Mouse (Mus musculus): Measurements from ENCODE around the gene Alk. TPM values are rescaled to one million over a fixed set of nuclear protein-coding genes. Genes with fewer than 3 reads are reported as not detected.

The Alk gene
- polyA plus RNA-seq, 2 experiments = 0.02 to 0.03 TPM

DNA sequence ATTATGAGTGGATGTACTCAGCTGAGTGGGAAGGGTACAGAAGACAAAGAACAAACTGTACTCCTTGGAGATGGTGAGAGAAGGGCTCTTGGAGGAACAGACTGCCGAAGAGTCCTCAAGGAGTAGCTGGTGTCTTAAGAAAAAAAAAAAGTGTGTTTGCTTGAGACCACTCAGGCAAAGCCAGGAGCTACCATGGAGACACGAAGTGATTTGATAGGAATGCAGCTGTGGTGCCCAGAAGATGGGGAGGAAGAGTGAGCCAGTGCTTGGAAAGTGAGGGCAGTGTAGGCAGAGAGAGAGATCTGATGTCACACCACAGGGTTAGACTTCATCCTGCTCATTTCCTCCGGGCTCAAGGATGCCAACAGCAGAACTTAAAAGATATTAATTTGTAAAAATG lies 613.2 kb downstream of the Alk start:
- Histone ChIP-seq H3K9ac (replicated peaks) (no peak overlapping the region), H3K4me1 (replicated peaks; ENCODE audit: control insufficient read depth in 2 of 2, insufficient read depth in 2 of 2, low read length in 1 of 2) (no peaks in the 10 kb centered on the region), H3K4me3 (ENCODE audit: insufficient read depth in 1 of 2, low read depth in 2 of 2, low read length in 2 of 2) (no peak overlapping the region), H3K36me3 (replicated peaks; ENCODE audit: control insufficient read depth, insufficient read depth, low read depth) (no peaks in the 10 kb centered on the region), H3K27me3 (ENCODE audit: control insufficient read depth, insufficient read depth, low read length) (no peaks in the 10 kb centered on the region), H3K27ac (no peak overlapping the region), H3K9me3 (ENCODE audit: control insufficient read depth, low read length) (no peaks in the 10 kb centered on the region), H3K4me2 (ENCODE audit: low read depth) (no peak overlapping the region)
- DNase-seq (ENCODE audit: low read depth in 3 of 3, low spot score in 3 of 3) = no peak
- no peak for TF ChIP-seq EP300 (IDR thresholded peaks at IDR 0.05; ENCODE audit: low read depth)
- no peak for TF ChIP-seq CTCF (IDR thresholded peaks at IDR 0.05; ENCODE audit: low read depth)
- no peak for ATAC-seq (ENCODE audit: insufficient read depth)
- 46% methylated on average over 3 of the region's 3 CpGs for WGBS (ENCODE audit: insufficient replicate concordance)

DNA sequence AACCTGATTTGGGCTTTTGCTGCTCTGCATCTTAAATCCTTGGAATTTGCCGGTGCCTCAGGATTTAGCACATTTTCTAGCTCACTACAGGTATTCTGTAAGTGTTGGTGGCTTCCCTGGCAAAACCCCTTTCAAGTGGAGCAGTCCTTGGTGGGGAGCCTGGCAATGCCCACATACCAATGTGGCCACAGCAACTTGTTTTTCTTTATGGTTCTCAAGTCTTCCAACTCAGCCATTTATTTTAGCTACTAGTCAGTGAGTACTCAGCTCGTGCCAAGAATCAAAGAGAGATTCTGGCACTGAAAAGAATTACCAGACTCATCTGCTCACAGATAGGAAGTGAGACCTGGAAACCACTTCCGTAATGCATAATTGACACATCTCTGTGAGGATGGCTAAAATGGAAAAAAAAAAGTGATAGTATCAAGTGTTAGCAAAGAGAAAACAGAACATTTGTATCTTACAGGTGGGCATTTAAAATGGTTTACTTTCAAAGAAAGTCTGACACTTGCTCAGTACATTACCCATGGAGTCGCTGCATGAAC lies 614.2 kb downstream of the Alk start:
- no peak for TF ChIP-seq EP300 (IDR thresholded peaks at IDR 0.05; ENCODE audit: low read depth)
- TF ChIP-seq CTCF (IDR thresholded peaks at IDR 0.05; ENCODE audit: low read depth) = no peak
- H3K4me1 ChIP-seq (replicated peaks; ENCODE audit: control insufficient read depth in 2 of 2, insufficient read depth in 2 of 2, low read length in 1 of 2) = no peaks in the 10 kb centered on the region
- 50% methylated on average over 4 of the region's 4 CpGs for WGBS (ENCODE audit: insufficient replicate concordance)

DNA sequence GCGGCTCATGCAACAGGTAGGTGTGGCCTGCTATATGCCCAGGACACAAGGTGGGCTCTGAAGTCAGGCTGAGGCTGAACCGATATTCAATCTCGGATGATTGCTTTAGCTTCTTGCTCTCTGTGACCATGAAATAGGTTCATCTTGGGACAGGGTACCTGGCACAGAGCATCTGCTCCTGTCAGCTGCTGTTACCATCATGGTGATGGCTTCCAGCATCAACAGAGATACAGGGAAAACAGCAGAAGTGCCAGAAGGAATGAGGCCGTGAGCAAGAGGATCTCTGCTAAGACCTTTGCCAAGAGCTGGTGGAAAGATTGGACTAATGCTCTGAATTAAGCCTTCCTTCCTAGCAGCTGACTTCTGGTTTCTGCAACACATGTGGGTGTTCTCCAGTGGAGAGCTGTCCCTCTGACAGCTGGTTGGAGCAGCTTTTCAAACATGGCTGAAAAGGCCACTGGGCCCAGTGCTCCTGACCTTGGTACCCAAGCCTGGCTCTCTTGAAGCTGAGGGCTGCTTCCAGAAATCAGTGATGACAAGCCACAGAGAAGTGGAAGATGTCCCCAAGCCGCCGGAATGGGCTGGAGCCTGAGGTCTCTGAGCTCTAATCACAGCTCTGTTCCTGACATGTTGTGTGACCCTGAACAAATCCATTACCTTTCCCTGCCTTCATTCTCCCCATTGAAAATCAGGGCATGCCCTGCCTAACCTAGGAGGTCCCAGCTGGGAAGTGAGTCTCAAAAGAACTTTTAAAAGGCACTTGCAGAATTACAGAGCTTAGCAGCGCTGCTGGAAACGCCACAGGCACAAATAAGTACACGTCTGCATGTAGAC lies 615.5 kb downstream of the Alk start:
- H3K4me2 ChIP-seq (ENCODE audit: low read depth) = no peak overlapping the region
- H3K4me3 ChIP-seq (ENCODE audit: insufficient read depth in 1 of 2, low read depth in 2 of 2, low read length in 2 of 2) = no peak overlapping the region
- TF ChIP-seq EP300 (IDR thresholded peaks at IDR 0.05; ENCODE audit: low read depth) (no peak), CTCF (IDR thresholded peaks at IDR 0.05; ENCODE audit: low read depth) (no peak)
- no peak overlapping the region for H3K27ac ChIP-seq
- WGBS (ENCODE audit: insufficient replicate concordance) = 61% methylated on average over 9 of the region's 9 CpGs
- no peaks in the 10 kb centered on the region for H3K36me3 ChIP-seq (replicated peaks; ENCODE audit: control insufficient read depth, insufficient read depth, low read depth)
- no peak overlapping the region for H3K9ac ChIP-seq (replicated peaks)
- ATAC-seq (ENCODE audit: insufficient read depth) (no peak), DNase-seq (ENCODE audit: low read depth in 3 of 3, low spot score in 3 of 3) (no peak)
- no peaks in the 10 kb centered on the region for H3K4me1 ChIP-seq (replicated peaks; ENCODE audit: control insufficient read depth in 2 of 2, insufficient read depth in 2 of 2, low read length in 1 of 2)
- H3K27me3 ChIP-seq (ENCODE audit: control insufficient read depth, insufficient read depth, low read length) = no peaks in the 10 kb centered on the region
- H3K9me3 ChIP-seq (ENCODE audit: control insufficient read depth, low read length) = no peaks in the 10 kb centered on the region

More for the DNA sequence above, 614.2 kb downstream of the Alk start:
- H3K27me3 ChIP-seq (ENCODE audit: control insufficient read depth, insufficient read depth, low read length) = no peaks in the 10 kb centered on the region
- H3K4me3 ChIP-seq (ENCODE audit: insufficient read depth in 1 of 2, low read depth in 2 of 2, low read length in 2 of 2) = no peak overlapping the region
- H3K9me3 ChIP-seq (ENCODE audit: control insufficient read depth, low read length) = no peaks in the 10 kb centered on the region
- no peak overlapping the region for H3K27ac ChIP-seq
- no peak overlapping the region for H3K9ac ChIP-seq (replicated peaks)
- H3K36me3 ChIP-seq (replicated peaks; ENCODE audit: control insufficient read depth, insufficient read depth, low read depth) = no peaks in the 10 kb centered on the region
- no peak for ATAC-seq (ENCODE audit: insufficient read depth)
- H3K4me2 ChIP-seq (ENCODE audit: low read depth) = no peak overlapping the region
- DNase-seq (ENCODE audit: low read depth in 3 of 3, low spot score in 3 of 3) = no peak

DNA sequence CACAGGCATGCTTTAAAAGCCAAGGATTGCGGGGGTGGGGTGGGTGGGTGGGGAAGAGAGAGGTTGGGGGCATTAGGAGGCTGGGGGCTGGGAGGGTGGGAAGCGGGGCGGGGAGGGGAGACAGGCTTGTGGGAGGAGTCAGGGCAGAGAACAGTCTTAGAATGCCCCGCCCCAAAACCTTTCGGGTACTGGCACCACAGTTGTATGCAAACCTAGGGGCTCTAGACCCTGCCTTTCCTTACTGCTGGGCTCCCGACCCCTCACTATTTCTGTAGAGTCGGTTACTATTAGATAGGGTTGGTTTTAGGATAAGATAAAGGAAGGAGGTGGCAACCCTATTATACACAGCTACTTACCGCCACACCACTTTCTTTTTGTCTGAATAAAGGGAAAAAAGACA lies 617.4 kb downstream of the Alk start:
- H3K4me3 ChIP-seq (ENCODE audit: insufficient read depth in 1 of 2, low read depth in 2 of 2, low read length in 2 of 2) = no peak overlapping the region
- no peaks in the 10 kb centered on the region for H3K9me3 ChIP-seq (ENCODE audit: control insufficient read depth, low read length)
- H3K36me3 ChIP-seq (replicated peaks; ENCODE audit: control insufficient read depth, insufficient read depth, low read depth) = no peaks in the 10 kb centered on the region
- no peak overlapping the region for H3K9ac ChIP-seq (replicated peaks)
- no peak for TF ChIP-seq EP300 (IDR thresholded peaks at IDR 0.05; ENCODE audit: low read depth)
- no peak for TF ChIP-seq CTCF (IDR thresholded peaks at IDR 0.05; ENCODE audit: low read depth)
- no peaks in the 10 kb centered on the region for H3K27me3 ChIP-seq (ENCODE audit: control insufficient read depth, insufficient read depth, low read length)
- no peak overlapping the region for H3K4me2 ChIP-seq (ENCODE audit: low read depth)
- ATAC-seq (ENCODE audit: insufficient read depth) = no peak
- no peaks in the 10 kb centered on the region for H3K4me1 ChIP-seq (replicated peaks; ENCODE audit: control insufficient read depth in 2 of 2, insufficient read depth in 2 of 2, low read length in 1 of 2)
- H3K27ac ChIP-seq = no peak overlapping the region
- WGBS (ENCODE audit: insufficient replicate concordance) = 25% methylated on average over 8 of the region's 8 CpGs
- DNase-seq (ENCODE audit: low read depth in 3 of 3, low spot score in 3 of 3) = no peak

DNA sequence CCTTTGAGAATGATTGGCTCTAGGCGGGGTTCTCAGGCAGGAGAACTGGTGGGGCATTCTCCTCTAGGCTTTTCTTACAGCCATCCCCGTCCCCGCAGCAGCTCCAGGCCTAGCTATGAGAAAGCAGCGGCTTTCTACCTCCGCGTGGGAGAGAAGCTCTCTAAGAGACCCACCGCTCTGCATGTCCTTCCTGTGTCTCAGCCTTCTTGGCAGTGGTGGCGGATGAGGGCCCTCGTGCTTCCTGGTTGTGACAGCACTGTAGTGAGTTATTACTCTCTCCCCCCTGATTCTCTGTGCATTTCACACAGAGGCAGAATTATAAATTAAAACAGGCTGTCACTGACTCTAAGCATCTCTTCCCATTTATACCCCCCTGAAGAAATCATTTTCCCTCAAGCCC lies 618.0 kb downstream of the Alk start:
- H3K4me2 ChIP-seq (ENCODE audit: low read depth) = no peak overlapping the region
- 11% methylated on average over 9 of the region's 9 CpGs for WGBS (ENCODE audit: insufficient replicate concordance)
- TF ChIP-seq EP300 (IDR thresholded peaks at IDR 0.05; ENCODE audit: low read depth) (no peak), CTCF (IDR thresholded peaks at IDR 0.05; ENCODE audit: low read depth) (no peak)

More for the DNA sequence above, 618.0 kb downstream of the Alk start:
- DNase-seq (ENCODE audit: low read depth in 3 of 3, low spot score in 3 of 3) = no peak
- H3K36me3 ChIP-seq (replicated peaks; ENCODE audit: control insufficient read depth, insufficient read depth, low read depth) = no peaks in the 10 kb centered on the region
- H3K9me3 ChIP-seq (ENCODE audit: control insufficient read depth, low read length) = no peaks in the 10 kb centered on the region
- H3K27me3 ChIP-seq (ENCODE audit: control insufficient read depth, insufficient read depth, low read length) = no peaks in the 10 kb centered on the region
- ATAC-seq (ENCODE audit: insufficient read depth) = no peak
- H3K4me3 ChIP-seq (ENCODE audit: insufficient read depth in 1 of 2, low read depth in 2 of 2, low read length in 2 of 2) = no peak overlapping the region
- H3K9ac ChIP-seq (replicated peaks) = no peak overlapping the region
- no peak overlapping the region for H3K27ac ChIP-seq
- H3K4me1 ChIP-seq (replicated peaks; ENCODE audit: control insufficient read depth in 2 of 2, insufficient read depth in 2 of 2, low read length in 1 of 2) = no peaks in the 10 kb centered on the region

All from liver, embryonic 14.5 days (tissue).